Comparison of ENCODE assay signal across 8 mouse cellular contexts in genomic region chr6:59425824-59426533, GRCm38 (mm10). TPM values are rescaled to one million over a fixed set of nuclear protein-coding genes. Genes with fewer than 3 reads are reported as not detected.
A peak's percentile ranks its signal among the peaks of the same experiment; 100 is the strongest.
DNase-seq lines count a peak whose midpoint lies in the region; ATAC-seq and TF ChIP-seq lines count a peak whose summit lies in the region.

Gprin3 (minus strand) TSS chr6:59426294.

- 9% methylated on average over 34 of the region's 34 CpGs for WGBS in forebrain, embryonic 13.5 days
- 8% methylated on average over 29 of the region's 34 CpGs for WGBS in heart, postnatal 0 days
- 7% methylated on average over 34 of the region's 34 CpGs for WGBS in liver, embryonic 14.5 days (ENCODE audit: insufficient replicate concordance)
- WGBS in stomach, embryonic 14.5 days = 6% methylated on average over 34 of the region's 34 CpGs

- H3K27ac ChIP-seq in forebrain, embryonic 13.5 days = peak within 1 kb of the TSS; percentile 40; the same call in 1 of the 2 replicates
- H3K27ac ChIP-seq in heart, postnatal 0 days (ENCODE audit: low read depth) = peak within 1 kb of the TSS; percentile 54
- no peak within 1 kb of the TSS for H3K27ac ChIP-seq in liver, embryonic 14.5 days
- peak within 1 kb of the TSS; percentile 74 for H3K27ac ChIP-seq in stomach, embryonic 14.5 days (ENCODE audit: low read length)

- ATAC-seq in CD4-positive, CD25-positive, alpha-beta regulatory T cell, adult 4 months = peak; percentile 77
- peak; percentile 96 for ATAC-seq in forebrain, embryonic 13.5 days
- peak; percentile 91 for ATAC-seq in heart, postnatal 0 days (ENCODE audit: insufficient read depth, low read depth)
- peak; percentile 68 for ATAC-seq in liver, embryonic 14.5 days (ENCODE audit: insufficient read depth)
- ATAC-seq in stomach, embryonic 14.5 days (ENCODE audit: insufficient number of reproducible peaks, insufficient read depth, low FRiP score, low read depth) = peak; percentile 93

- H3K9me3 ChIP-seq in forebrain, embryonic 13.5 days (replicated peaks) = no peaks in the 10 kb centered on the region
- no peaks in the 10 kb centered on the region for H3K9me3 ChIP-seq in heart, postnatal 0 days (replicated peaks; ENCODE audit: control insufficient read depth, low read length)
- H3K9me3 ChIP-seq in liver, embryonic 14.5 days (ENCODE audit: control insufficient read depth, low read length) = no peaks in the 10 kb centered on the region
- no peaks in the 10 kb centered on the region for H3K9me3 ChIP-seq in stomach, embryonic 14.5 days (ENCODE audit: control insufficient read depth, low read depth, low read length)

- H3K4me3 ChIP-seq in forebrain, embryonic 13.5 days = peak within 1 kb of the TSS; percentile 45
- peak within 1 kb of the TSS; percentile 44 for H3K4me3 ChIP-seq in heart, postnatal 0 days (ENCODE audit: low read depth, low read length)
- peak within 1 kb of the TSS; percentile 40 to 49 for H3K4me3 ChIP-seq in liver, embryonic 14.5 days (ENCODE audit: insufficient read depth in 1 of 2, low read depth in 2 of 2, low read length in 2 of 2)
- peak within 1 kb of the TSS; percentile 46 for H3K4me3 ChIP-seq in stomach, embryonic 14.5 days (ENCODE audit: low read depth, low read length)

- H3K36me3 ChIP-seq in forebrain, embryonic 13.5 days (ENCODE audit: poor library complexity, severe bottlenecking) = no peaks in the 10 kb centered on the region
- no peaks in the 10 kb centered on the region for H3K36me3 ChIP-seq in heart, postnatal 0 days (replicated peaks; ENCODE audit: control insufficient read depth, insufficient read depth, low read length)
- no peaks in the 10 kb centered on the region for H3K36me3 ChIP-seq in liver, embryonic 14.5 days (replicated peaks; ENCODE audit: control insufficient read depth, insufficient read depth, low read depth)
- H3K36me3 ChIP-seq in stomach, embryonic 14.5 days (ENCODE audit: control insufficient read depth, insufficient read depth, low read length) = no peaks in the 10 kb centered on the region

- TF ChIP-seq EP300 in heart, postnatal 0 days (IDR thresholded peaks at IDR 0.05; ENCODE audit: low read depth) = no peak
- no peak for TF ChIP-seq EP300 in liver, embryonic 14.5 days (IDR thresholded peaks at IDR 0.05; ENCODE audit: low read depth)

- no peaks in the 10 kb centered on the region for H3K27me3 ChIP-seq in forebrain, embryonic 13.5 days
- H3K27me3 ChIP-seq in heart, postnatal 0 days (ENCODE audit: control insufficient read depth, insufficient read depth, low read length) = no peaks in the 10 kb centered on the region
- no peaks in the 10 kb centered on the region for H3K27me3 ChIP-seq in liver, embryonic 14.5 days (ENCODE audit: control insufficient read depth, insufficient read depth, low read length)
- H3K27me3 ChIP-seq in stomach, embryonic 14.5 days (ENCODE audit: control insufficient read depth, insufficient read depth, low read length) = no peaks in the 10 kb centered on the region

- no peak for TF ChIP-seq CTCF in heart, postnatal 0 days (IDR thresholded peaks at IDR 0.05; ENCODE audit: low read depth)
- no peak for TF ChIP-seq CTCF in liver, embryonic 14.5 days (IDR thresholded peaks at IDR 0.05; ENCODE audit: low read depth)

- peak; percentile 94 for DNase-seq in cerebellum, adult 11 months
- peak; percentile 82 for DNase-seq in heart, postnatal 0 days (ENCODE audit: low spot score)
- DNase-seq in kidney, postnatal 25 days = peak; percentile 92 to 94
- DNase-seq in liver, embryonic 14.5 days (ENCODE audit: low read depth in 3 of 3, low spot score in 3 of 3) = no peak
- peak; percentile 63 for DNase-seq in neural tube, embryonic 10.5 days (ENCODE audit: extremely low spot score, low spot score)

- peaks cover 10% of the 10 kb centered on the region for H3K4me1 ChIP-seq in forebrain, embryonic 13.5 days
- no peaks in the 10 kb centered on the region; the same call in 1 of the 2 replicates for H3K4me1 ChIP-seq in heart, postnatal 0 days (ENCODE audit: control insufficient read depth, insufficient read depth)
- H3K4me1 ChIP-seq in liver, embryonic 14.5 days (replicated peaks; ENCODE audit: control insufficient read depth in 2 of 2, insufficient read depth in 2 of 2, low read length in 1 of 2) = no peaks in the 10 kb centered on the region
- H3K4me1 ChIP-seq in stomach, embryonic 14.5 days (ENCODE audit: control insufficient read depth, insufficient read depth, low read length) = no peaks in the 10 kb centered on the region

- peak within 1 kb of the TSS; percentile 84 for H3K4me2 ChIP-seq in forebrain, embryonic 13.5 days
- peak within 1 kb of the TSS; percentile 66 for H3K4me2 ChIP-seq in heart, postnatal 0 days (ENCODE audit: low read depth, low read length)
- peak within 1 kb of the TSS; percentile 50 for H3K4me2 ChIP-seq in liver, embryonic 14.5 days (ENCODE audit: low read depth)
- peak within 1 kb of the TSS; percentile 68 for H3K4me2 ChIP-seq in stomach, embryonic 14.5 days (replicated peaks; ENCODE audit: low read depth, low read length)

- peak within 1 kb of the TSS; percentile 70 for H3K9ac ChIP-seq in forebrain, embryonic 13.5 days
- peak within 1 kb of the TSS; percentile 47 for H3K9ac ChIP-seq in heart, postnatal 0 days (replicated peaks; ENCODE audit: low read depth, low read length)
- no peak within 1 kb of the TSS for H3K9ac ChIP-seq in liver, embryonic 14.5 days (replicated peaks)
- H3K9ac ChIP-seq in stomach, embryonic 14.5 days (replicated peaks; ENCODE audit: low read depth, low read length) = peak within 1 kb of the TSS; percentile 45; the same call in 1 of the 2 replicates

RNA-seq across cellular contexts. Expression of gene Gprin3, which starts in this region (rescaled TPM):
- 10 to 100 TPM; 14.3 to 22.5 TPM for polyA plus RNA-seq in CD4-positive, CD25-positive, alpha-beta regulatory T cell, adult 4 months (2017; shearing (Covaris generic))
- polyA plus RNA-seq in forebrain, embryonic 13.5 days (2015; fragmentation: Nextera tagmentation; extraction: Ambion mirVana) = 0.83 and 1.1 TPM in 2 replicates
- 2.0 and 2.9 TPM in 2 replicates for total RNA-seq in heart, postnatal 0 days (2014; rRNA removed; ENCODE audit: low replicate concordance)
- 1.9 and 2.0 TPM in 2 replicates for polyA plus RNA-seq in heart, postnatal 0 days (2015; fragmentation: Nextera tagmentation; extraction: Ambion mirVana)
- polyA plus RNA-seq in liver, embryonic 14.5 days (2012; rRNA removed) = 0.01 and 0.02 TPM in 2 replicates
- polyA plus RNA-seq in liver, embryonic 14.5 days (2014; fragmentation: Nextera tagmentation; extraction: Ambion mirVana) = 0.06 and 0.08 TPM in 2 replicates
- polyA plus RNA-seq in stomach, embryonic 14.5 days (2014; fragmentation: Nextera tagmentation; extraction: Ambion mirVana) = 5.2 and 5.3 TPM in 2 replicates

Comparison
In these comparisons a context has a peak if more than half of its experiments do, and no peak if none do; other contexts are left out.
1. Peak in ATAC-seq, H3K4me3 ChIP-seq and H3K4me2 ChIP-seq in liver, embryonic 14.5 days; RNA of the gene not detected or under 1 TPM.
2. DNase-seq: peak in cerebellum, adult 11 months (single experiment), heart, postnatal 0 days (single experiment), kidney, postnatal 25 days (2 of 2) and neural tube, embryonic 10.5 days (single experiment); none in liver, embryonic 14.5 days (0 of 3).
3. Peak in every context shown above with its lines, with median percentiles within 50 percentile points of each other: ATAC-seq, H3K4me2 ChIP-seq and H3K4me3 ChIP-seq.